Mouse (Mus musculus): ENCODE measurements around the gene Gprc6a. TPM values are rescaled to one million over a fixed set of nuclear protein-coding genes. Genes with fewer than 3 reads are reported as not detected.

Gprc6a gene
- total and polyA plus RNA-seq, 3 experiments = not detected

GRCm38 (mm10) chr10:51590139-51590574 lies 41.1 kb downstream of the Gprc6a start, which contains the start of gene Fam162b:
Gene Fam162b (minus strand): TSS chr10:51590517.
- no peak for DNase-seq

GRCm38 (mm10) chr10:51584919-51585318 lies 46.3 kb downstream of the Gprc6a start:
- no peak for DNase-seq

- DNase-seq = no peak
Measured at GRCm38 (mm10) chr10:51584378-51584777, 46.9 kb downstream of the Gprc6a start.

GRCm38 (mm10) chr10:51571225-51571996 lies 59.9 kb downstream of the Gprc6a start:
- DNase-seq = no peak

Other genes starting within 250 kb of the Gprc6a start
- 1 to 10 TPM; 1.8 to 3.1 TPM for gene Gm49339, start 150.8 kb downstream of the Gprc6a start, total RNA-seq (2021)
- gene Gm49339, start 150.8 kb downstream of the Gprc6a start, polyA plus RNA-seq (2012; rRNA removed) = 2.0 and 2.4 TPM in 2 replicates
- 1 to 10 TPM; 3.3 to 4.0 TPM for gene Lilr4b, start 150.8 kb downstream of the Gprc6a start, total RNA-seq (2021)
- 0.79 and 1.7 TPM in 2 replicates for gene Lilr4b, start 150.8 kb downstream of the Gprc6a start, polyA plus RNA-seq (2012; rRNA removed)
- gene Lilrb4a, start 140.5 kb downstream of the Gprc6a start, total RNA-seq (2021) = 1 to 10 TPM; 2.3 to 3.2 TPM
- gene Lilrb4a, start 140.5 kb downstream of the Gprc6a start, polyA plus RNA-seq (2012; rRNA removed) = 0.81 and 1.4 TPM in 2 replicates
- gene Fam162b, start 40.9 kb downstream of the Gprc6a start, total RNA-seq (2021) = not detected
- not detected in 2 replicates for gene Fam162b, start 40.9 kb downstream of the Gprc6a start, polyA plus RNA-seq (2012; rRNA removed)
- gene Rfx6, start 46.3 kb upstream of the Gprc6a start, total RNA-seq (2021) = not detected
- gene Rfx6, start 46.3 kb upstream of the Gprc6a start, polyA plus RNA-seq (2012; rRNA removed) = not detected in 2 replicates